Mouse (Mus musculus) T-helper 17 cell (primary cell): ENCODE data around the gene Paqr3.

Source experiments
- in situ Hi-C, 2 experiments: fragments of 300-600 bp; cut with MboI, MseI; formaldehyde crosslinking; loops; 1 replicate in 1 of 2; 2 replicates in 1 of 2; pipeline ENCODE4 v1.15.1; 2025; ENCODE audit warnings: high pct_unique_total_duplicates in 2 of 2

Gene Paqr3

GRCm38 (mm10) chr5:97087030-97087630 lies 24.3 kb downstream of the Paqr3 start:
- in situ Hi-C loops = no loop called here

- in situ Hi-C loops = no loop called here
Observed at GRCm38 (mm10) chr5:97085071-97085470, 26.3 kb downstream of the Paqr3 start.

GRCm38 (mm10) chr5:97084541-97084940 lies 26.9 kb downstream of the Paqr3 start:
- in situ Hi-C loops = no loop called here

- in situ Hi-C loops = no loop called here
Observed at GRCm38 (mm10) chr5:97083701-97084100, 27.7 kb downstream of the Paqr3 start.

GRCm38 (mm10) chr5:97081481-97081880 lies 29.9 kb downstream of the Paqr3 start:
- in situ Hi-C loops = no loop called here

GRCm38 (mm10) chr5:97078641-97079040 lies 32.8 kb downstream of the Paqr3 start:
- in situ Hi-C loops = no loop called here

- in situ Hi-C loops = no loop called here
Observed at GRCm38 (mm10) chr5:97077676-97078075, 33.7 kb downstream of the Paqr3 start.

- in situ Hi-C loops = no loop called here
Observed at GRCm38 (mm10) chr5:97076167-97076566, 35.2 kb downstream of the Paqr3 start.

- in situ Hi-C loops = no loop called here
Observed at GRCm38 (mm10) chr5:97075476-97076151, 35.8 kb downstream of the Paqr3 start.

GRCm38 (mm10) chr5:97065746-97066145 lies 45.6 kb downstream of the Paqr3 start:
- in situ Hi-C loops = loop anchor here in 1 of 2 experiments (25.0 kb wide), 1 partner anchor 203 kb away; no protein-coding TSS in a partner anchor

GRCm38 (mm10) chr5:97062041-97062440 lies 49.4 kb downstream of the Paqr3 start:
- in situ Hi-C loops = loop anchor here in 1 of 2 experiments (25.0 kb wide), 1 partner anchor 200 kb away; no protein-coding TSS in a partner anchor

GRCm38 (mm10) chr5:97060864-97061263 lies 50.5 kb downstream of the Paqr3 start:
- in situ Hi-C loops = loop anchor here in 1 of 2 experiments (25.0 kb wide), 1 partner anchor 199 kb away; no protein-coding TSS in a partner anchor

GRCm38 (mm10) chr5:97056791-97057450 lies 54.5 kb downstream of the Paqr3 start:
- in situ Hi-C loops = loop anchor here (5.0 to 25.0 kb wide), 2 partner anchors 140 to 195 kb away; no protein-coding TSS in a partner anchor

GRCm38 (mm10) chr5:97056359-97056758 lies 55.0 kb downstream of the Paqr3 start:
- in situ Hi-C loops = loop anchor here (5.0 to 25.0 kb wide), 2 partner anchors 139 to 194 kb away; no protein-coding TSS in a partner anchor

GRCm38 (mm10) chr5:97055511-97056068 lies 55.8 kb downstream of the Paqr3 start:
- in situ Hi-C loops = loop anchor here (5.0 to 25.0 kb wide), 2 partner anchors 138 to 193 kb away; no protein-coding TSS in a partner anchor

GRCm38 (mm10) chr5:97054801-97055200 lies 56.6 kb downstream of the Paqr3 start:
- in situ Hi-C loops = loop anchor here (5.0 to 25.0 kb wide), 2 partner anchors 138 to 192 kb away; no protein-coding TSS in a partner anchor

- in situ Hi-C loops = loop anchor here in 1 of 2 experiments (5.0 to 25.0 kb wide), 2 partner anchors 137 to 192 kb away; no protein-coding TSS in a partner anchor
Observed at GRCm38 (mm10) chr5:97054166-97054565, 57.2 kb downstream of the Paqr3 start.

GRCm38 (mm10) chr5:97048905-97049304 lies 62.5 kb downstream of the Paqr3 start:
- in situ Hi-C loops = no loop called here

- in situ Hi-C loops = no loop called here
Observed at GRCm38 (mm10) chr5:97046680-97047079, 64.7 kb downstream of the Paqr3 start.

GRCm38 (mm10) chr5:97045260-97045659 lies 66.1 kb downstream of the Paqr3 start:
- in situ Hi-C loops = no loop called here
